Mouse (Mus musculus): ENCODE data around the gene Tbc1d24.

DNA sequence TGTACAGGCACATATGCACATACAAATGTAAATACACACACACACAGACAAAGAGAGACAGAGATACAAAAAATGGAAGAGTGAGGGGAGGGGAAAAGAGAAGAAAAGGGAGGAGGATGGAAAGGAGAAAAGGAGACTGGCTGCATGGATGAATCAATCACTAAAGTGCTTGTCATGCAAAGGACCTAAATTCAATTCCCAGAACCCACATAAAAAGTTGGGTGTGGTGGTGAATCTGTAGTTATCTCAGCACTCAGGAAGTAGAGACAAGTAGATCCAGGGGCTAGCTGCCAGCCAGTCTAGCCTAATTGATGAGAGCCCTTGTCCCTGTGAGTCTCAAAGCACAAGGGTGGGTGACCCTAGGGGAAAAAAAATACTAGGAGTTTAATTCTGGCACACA lies 71.3 kb downstream of the Tbc1d24 start:
- TF ChIP-seq CTCF (IDR thresholded peaks at IDR 0.05; ENCODE audit: low read depth, low read length) (no peak), POLR2A (IDR thresholded peaks at IDR 0.05; ENCODE audit: insufficient read depth, low read length) (no peak), EP300 (IDR thresholded peaks at IDR 0.05; ENCODE audit: insufficient read depth, low read depth, low read length) (no peak)
